Mouse (Mus musculus): Measurements from ENCODE around the gene Ctnnb1. TPM values are rescaled to one million over a fixed set of nuclear protein-coding genes. Genes with fewer than 3 reads are reported as not detected.

Ctnnb1 gene
- polyA plus RNA-seq, 1 experiment from 2014 or later = 284 TPM

GRCm38 (mm10) chr9:120940858-120941257 lies 11.8 kb downstream of the Ctnnb1 start:
- Histone ChIP-seq H3K36me3 (no peaks in the 10 kb centered on the region), H3K4me2 (no peak overlapping the region), H3K4me3 (no peak overlapping the region), H3K27ac (no peak overlapping the region), H3K4me1 (replicated peaks) (peaks cover 75% of the 10 kb centered on the region), H3K27me3 (no peaks in the 10 kb centered on the region), H3K9ac (no peak overlapping the region), H3K9me3 (replicated peaks) (no peaks in the 10 kb centered on the region)
- WGBS = 89% methylated on average over 3 of the region's 3 CpGs
- ATAC-seq (replicated peaks; ENCODE audit: insufficient number of reproducible peaks, insufficient read depth, low FRiP score, low read depth) = no peak

GRCm38 (mm10) chr9:120943757-120944156 lies 14.7 kb downstream of the Ctnnb1 start:
- no peaks in the 10 kb centered on the region for H3K36me3 ChIP-seq
- no peak for ATAC-seq (replicated peaks; ENCODE audit: insufficient number of reproducible peaks, insufficient read depth, low FRiP score, low read depth)
- WGBS = 42% methylated on average over 1 of the region's 1 CpGs
- H3K4me3 ChIP-seq = no peak overlapping the region
- H3K4me1 ChIP-seq (replicated peaks) = peaks cover 57% of the 10 kb centered on the region
- H3K27ac ChIP-seq = no peak overlapping the region
- no peak overlapping the region for H3K4me2 ChIP-seq
- no peaks in the 10 kb centered on the region for H3K9me3 ChIP-seq (replicated peaks)
- no peak overlapping the region for H3K9ac ChIP-seq
- no peaks in the 10 kb centered on the region for H3K27me3 ChIP-seq

- no peak overlapping the region for H3K9ac ChIP-seq
- no peak overlapping the region for H3K27ac ChIP-seq
- no peaks in the 10 kb centered on the region for H3K9me3 ChIP-seq (replicated peaks)
- no peak for ATAC-seq (replicated peaks; ENCODE audit: insufficient number of reproducible peaks, insufficient read depth, low FRiP score, low read depth)
- 55% methylated on average over 3 of the region's 3 CpGs for WGBS
- H3K4me1 ChIP-seq (replicated peaks) = peaks cover 55% of the 10 kb centered on the region
- no peaks in the 10 kb centered on the region for H3K36me3 ChIP-seq
- no peak overlapping the region for H3K4me2 ChIP-seq
- no peaks in the 10 kb centered on the region for H3K27me3 ChIP-seq
- H3K4me3 ChIP-seq = no peak overlapping the region
Observed at GRCm38 (mm10) chr9:120944211-120944610, 15.2 kb downstream of the Ctnnb1 start.

- H3K27ac ChIP-seq = no peak overlapping the region
- no peak for ATAC-seq (replicated peaks; ENCODE audit: insufficient number of reproducible peaks, insufficient read depth, low FRiP score, low read depth)
- no peak overlapping the region for H3K4me2 ChIP-seq
- no peaks in the 10 kb centered on the region for H3K9me3 ChIP-seq (replicated peaks)
- peaks cover 14% of the 10 kb centered on the region for H3K36me3 ChIP-seq
- no peak overlapping the region for H3K4me3 ChIP-seq
- no peak overlapping the region for H3K9ac ChIP-seq
- peaks cover 37% of the 10 kb centered on the region for H3K4me1 ChIP-seq (replicated peaks)
- 67% methylated on average over 8 of the region's 8 CpGs for WGBS
- H3K27me3 ChIP-seq = no peaks in the 10 kb centered on the region
Observed at GRCm38 (mm10) chr9:120946131-120946530, 17.1 kb downstream of the Ctnnb1 start.

- H3K9ac ChIP-seq = no peak overlapping the region
- WGBS = 95% methylated on average over 1 of the region's 1 CpGs
- H3K4me1 ChIP-seq (replicated peaks) = peaks cover 24% of the 10 kb centered on the region
- no peaks in the 10 kb centered on the region for H3K27me3 ChIP-seq
- no peaks in the 10 kb centered on the region for H3K9me3 ChIP-seq (replicated peaks)
- H3K36me3 ChIP-seq = peaks cover 41% of the 10 kb centered on the region
- no peak overlapping the region for H3K4me2 ChIP-seq
- H3K27ac ChIP-seq = no peak overlapping the region
- H3K4me3 ChIP-seq = no peak overlapping the region
- no peak for ATAC-seq (replicated peaks; ENCODE audit: insufficient number of reproducible peaks, insufficient read depth, low FRiP score, low read depth)
Observed at GRCm38 (mm10) chr9:120948832-120949231, 19.8 kb downstream of the Ctnnb1 start.

- Histone ChIP-seq H3K9ac (no peak overlapping the region), H3K27ac (no peak overlapping the region), H3K36me3 (peaks cover 60% of the 10 kb centered on the region), H3K27me3 (no peaks in the 10 kb centered on the region), H3K9me3 (replicated peaks) (no peaks in the 10 kb centered on the region), H3K4me2 (no peak overlapping the region), H3K4me3 (no peak overlapping the region), H3K4me1 (replicated peaks) (peaks cover 23% of the 10 kb centered on the region)
- WGBS = 90% methylated on average over 12 of the region's 12 CpGs
- ATAC-seq (replicated peaks; ENCODE audit: insufficient number of reproducible peaks, insufficient read depth, low FRiP score, low read depth) = no peak
Observed at GRCm38 (mm10) chr9:120950761-120951160, 21.7 kb downstream of the Ctnnb1 start.

- Histone ChIP-seq H3K9me3 (replicated peaks) (no peaks in the 10 kb centered on the region), H3K27ac (no peak overlapping the region), H3K27me3 (no peaks in the 10 kb centered on the region), H3K9ac (no peak overlapping the region), H3K36me3 (peaks cover 72% of the 10 kb centered on the region), H3K4me1 (replicated peaks) (peaks cover 23% of the 10 kb centered on the region), H3K4me3 (no peak overlapping the region), H3K4me2 (no peak overlapping the region)
- 77% methylated on average over 3 of the region's 3 CpGs for WGBS
- ATAC-seq (replicated peaks; ENCODE audit: insufficient number of reproducible peaks, insufficient read depth, low FRiP score, low read depth) = no peak
Observed at GRCm38 (mm10) chr9:120951947-120952346, 22.9 kb downstream of the Ctnnb1 start.

- Histone ChIP-seq H3K4me3 (no peak overlapping the region), H3K4me1 (replicated peaks) (peaks cover 49% of the 10 kb centered on the region), H3K9me3 (replicated peaks) (no peaks in the 10 kb centered on the region), H3K27me3 (no peaks in the 10 kb centered on the region), H3K27ac (peak overlapping the region; percentile 35), H3K36me3 (peaks cover 96% of the 10 kb centered on the region), H3K9ac (no peak overlapping the region), H3K4me2 (no peak overlapping the region)
- WGBS = 84% methylated on average over 5 of the region's 5 CpGs
- ATAC-seq (replicated peaks; ENCODE audit: insufficient number of reproducible peaks, insufficient read depth, low FRiP score, low read depth) = no peak
Observed at GRCm38 (mm10) chr9:120958051-120958450, 29.0 kb downstream of the Ctnnb1 start.

GRCm38 (mm10) chr9:120958560-120958959 lies 29.5 kb downstream of the Ctnnb1 start:
- H3K4me3 ChIP-seq = no peak overlapping the region
- H3K27me3 ChIP-seq = no peaks in the 10 kb centered on the region
- peaks cover 50% of the 10 kb centered on the region for H3K4me1 ChIP-seq (replicated peaks)
- ATAC-seq (replicated peaks; ENCODE audit: insufficient number of reproducible peaks, insufficient read depth, low FRiP score, low read depth) = peak; percentile 43; the same call in 1 of the 2 replicates
- H3K4me2 ChIP-seq = no peak overlapping the region
- H3K27ac ChIP-seq = peak overlapping the region; percentile 35
- H3K9me3 ChIP-seq (replicated peaks) = no peaks in the 10 kb centered on the region
- peaks cover 92% of the 10 kb centered on the region for H3K36me3 ChIP-seq
- H3K9ac ChIP-seq = no peak overlapping the region
- WGBS = 38% methylated on average over 6 of the region's 6 CpGs

GRCm38 (mm10) chr9:120959225-120959624 lies 30.2 kb downstream of the Ctnnb1 start:
- ATAC-seq (replicated peaks; ENCODE audit: insufficient number of reproducible peaks, insufficient read depth, low FRiP score, low read depth) = no peak
- Histone ChIP-seq H3K36me3 (peaks cover 92% of the 10 kb centered on the region), H3K9ac (no peak overlapping the region), H3K27ac (no peak overlapping the region), H3K27me3 (no peaks in the 10 kb centered on the region), H3K4me1 (replicated peaks) (peaks cover 52% of the 10 kb centered on the region), H3K4me3 (no peak overlapping the region), H3K9me3 (replicated peaks) (no peaks in the 10 kb centered on the region), H3K4me2 (no peak overlapping the region)
- WGBS = 82% methylated on average over 4 of the region's 4 CpGs

GRCm38 (mm10) chr9:120960611-120961010 lies 31.6 kb downstream of the Ctnnb1 start:
- Histone ChIP-seq H3K4me2 (no peak overlapping the region), H3K4me1 (replicated peaks) (peaks cover 63% of the 10 kb centered on the region), H3K36me3 (peaks cover 92% of the 10 kb centered on the region), H3K27ac (no peak overlapping the region; the same call in 1 of the 2 replicates), H3K27me3 (no peaks in the 10 kb centered on the region), H3K4me3 (no peak overlapping the region), H3K9me3 (replicated peaks) (no peaks in the 10 kb centered on the region), H3K9ac (no peak overlapping the region)
- ATAC-seq (replicated peaks; ENCODE audit: insufficient number of reproducible peaks, insufficient read depth, low FRiP score, low read depth) = no peak
- WGBS = 66% methylated on average over 4 of the region's 4 CpGs

- H3K9me3 ChIP-seq (replicated peaks) = no peaks in the 10 kb centered on the region
- 40% methylated on average over 3 of the region's 3 CpGs for WGBS
- no peak overlapping the region for H3K4me3 ChIP-seq
- no peaks in the 10 kb centered on the region for H3K27me3 ChIP-seq
- ATAC-seq (replicated peaks; ENCODE audit: insufficient number of reproducible peaks, insufficient read depth, low FRiP score, low read depth) = no peak
- peaks cover 64% of the 10 kb centered on the region for H3K4me1 ChIP-seq (replicated peaks)
- no peak overlapping the region; the same call in 1 of the 2 replicates for H3K27ac ChIP-seq
- no peak overlapping the region for H3K4me2 ChIP-seq
- no peak overlapping the region for H3K9ac ChIP-seq
- peaks cover 90% of the 10 kb centered on the region for H3K36me3 ChIP-seq
Observed at GRCm38 (mm10) chr9:120961466-120961865, 32.5 kb downstream of the Ctnnb1 start.
